Mouse (Mus musculus) midbrain, embryonic 14.5 days (tissue): ENCODE data around the gene Sfmbt2. TPM values are rescaled to one million over a fixed set of nuclear protein-coding genes. Genes with fewer than 3 reads are reported as not detected.

Source experiments
- ATAC-seq: fragments of 200-750 bp; cut with Nextera tagmentation; 2 replicates; pipeline ENCODE4 v1.8.0; 2017; ENCODE audit warnings: moderate number of reproducible peaks, moderate library complexity; ENCODE audit not compliant: low FRiP score, low TSS enrichment
- DNase-seq: peaks from one replicate; pipeline ENCODE4 v3.0.0-alpha.2; 2015
- H3K27ac ChIP-seq: fragments of 300-500 bp; sonication (generic); replicated peaks from 2 replicates; pipeline ENCODE4 v1.5.1; 2014; ENCODE audit warnings: mild to moderate bottlenecking, low read depth, low read length, moderate library complexity
- H3K27me3 ChIP-seq: fragments of 300-500 bp; sonication (generic); 2 replicates; pipeline ENCODE4 v1.6.1; 2014; ENCODE audit warnings: low read length, control low read depth, mixed read lengths; ENCODE audit not compliant: control insufficient read depth, insufficient read depth
- H3K36me3 ChIP-seq: fragments of 300-500 bp; sonication (generic); 2 replicates; pipeline ENCODE4 v1.6.1; 2014; ENCODE audit warnings: low read length, control low read depth; ENCODE audit not compliant: control insufficient read depth, insufficient read depth
- H3K4me1 ChIP-seq: fragments of 300-500 bp; sonication (generic); 2 replicates; pipeline ENCODE4 v1.6.1; 2014; ENCODE audit warnings: mild to moderate bottlenecking, antibody characterized with exemption, low read length, control low read depth; ENCODE audit not compliant: control insufficient read depth, insufficient read depth
- H3K4me2 ChIP-seq: fragments of 300-500 bp; sonication (generic); 2 replicates; pipeline ENCODE4 v1.6.1; 2014; ENCODE audit warnings: mild to moderate bottlenecking, low read length, moderate library complexity
- H3K4me3 ChIP-seq: fragments of 300-500 bp; sonication (generic); replicated peaks from 2 replicates; pipeline ENCODE4 v1.5.1; 2014; ENCODE audit warnings: low read depth, low read length
- H3K9ac ChIP-seq: fragments of 300-500 bp; sonication (generic); replicated peaks from 2 replicates; pipeline ENCODE4 v1.6.1; 2014; ENCODE audit warnings: mild to moderate bottlenecking, low read length, moderate library complexity
- H3K9me3 ChIP-seq: fragments of 300-500 bp; sonication (generic); 2 replicates; pipeline ENCODE4 v1.6.1; 2016; ENCODE audit warnings: low read length, control low read depth, mixed read lengths; ENCODE audit not compliant: control insufficient read depth
- WGBS: fragments of 180-500 bp; shearing (Covaris S2); extraction: QIAGEN DNeasy Blood & Tissue Kit; methylation state at CpG from one replicate; pipeline ENCODE4 v1.1.7; 2014; 5-methylcytosine and 5-hydroxymethylcytosine counted together
- polyA plus RNA-seq: library from polyadenylated mRNA; unstranded; fragments of >200 nt; fragmentation: Nextera tagmentation; extraction: Ambion mirVana; gene quantifications from 2 replicates; pipeline ENCODE4 v1.2.1, GENCODE M21; 2014

Gene Sfmbt2
- 4.2 TPM in 2 replicates for polyA plus RNA-seq

DNA sequence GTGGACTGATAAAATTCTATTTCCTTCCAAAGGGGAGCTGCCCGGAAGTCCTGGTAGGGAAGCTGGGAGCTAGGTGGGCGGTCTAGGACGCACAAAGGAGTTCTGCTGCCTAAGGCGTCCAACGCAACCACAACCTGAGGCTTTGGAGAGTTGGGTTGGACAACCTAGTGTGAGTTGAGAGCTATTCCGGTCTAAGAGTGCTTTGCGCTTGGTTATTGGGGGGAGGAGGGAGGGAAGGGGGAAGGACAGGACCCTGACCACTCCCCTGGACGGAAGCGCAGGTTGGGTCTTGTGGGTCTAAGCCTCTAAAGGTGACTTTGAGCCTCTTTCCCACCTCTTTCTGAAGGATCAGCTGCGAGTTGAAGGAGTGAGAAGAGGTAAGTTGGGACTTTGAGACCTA, at the start of gene Sfmbt2:
Gene Sfmbt2 (plus strand): TSS at position 335 of the 400 bp plus-strand sequence.
- Histone ChIP-seq H3K9me3 (no peaks in the 10 kb centered on the region), H3K36me3 (no peaks in the 10 kb centered on the region), H3K9ac (no peak within 1 kb of the TSS), H3K4me3 (no peak within 1 kb of the TSS), H3K4me1 (peaks cover 11% of the 10 kb centered on the region), H3K27ac (no peak within 1 kb of the TSS), H3K27me3 (peaks cover 59% of the 10 kb centered on the region), H3K4me2 (no peak within 1 kb of the TSS)
- ATAC-seq (no peak), DNase-seq (no peak)
- under 1% methylated on average over 10 of the region's 10 CpGs for WGBS

DNA sequence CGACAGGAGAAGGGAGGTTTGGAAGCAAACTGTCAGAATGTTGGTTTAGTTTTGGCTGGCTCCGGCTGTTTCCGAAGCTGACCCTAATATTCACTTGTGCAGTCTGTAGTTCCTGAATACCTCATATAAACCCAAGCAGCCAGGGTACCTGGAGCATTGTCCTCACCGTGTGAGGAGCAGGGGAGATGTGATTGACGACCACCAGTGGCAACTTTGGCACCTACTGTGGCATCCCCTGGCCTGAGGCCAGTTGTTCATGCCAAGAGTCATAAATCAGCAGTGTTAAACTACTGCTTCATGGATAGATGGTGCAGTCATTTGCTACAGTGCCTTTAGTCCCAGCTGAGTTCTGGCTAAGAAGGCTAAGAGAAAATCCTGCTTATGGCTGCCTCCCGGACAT, 49.2 kb upstream of the Sfmbt2 start:
- Histone ChIP-seq H3K9me3 (no peaks in the 10 kb centered on the region), H3K27me3 (no peaks in the 10 kb centered on the region), H3K27ac (no peak overlapping the region), H3K4me3 (no peak overlapping the region), H3K4me1 (no peaks in the 10 kb centered on the region), H3K4me2 (no peak overlapping the region), H3K36me3 (no peaks in the 10 kb centered on the region), H3K9ac (no peak overlapping the region)
- DNase-seq (no peak), ATAC-seq (no peak)
- WGBS: 85% methylated on average over 6 of the region's 6 CpGs

DNA sequence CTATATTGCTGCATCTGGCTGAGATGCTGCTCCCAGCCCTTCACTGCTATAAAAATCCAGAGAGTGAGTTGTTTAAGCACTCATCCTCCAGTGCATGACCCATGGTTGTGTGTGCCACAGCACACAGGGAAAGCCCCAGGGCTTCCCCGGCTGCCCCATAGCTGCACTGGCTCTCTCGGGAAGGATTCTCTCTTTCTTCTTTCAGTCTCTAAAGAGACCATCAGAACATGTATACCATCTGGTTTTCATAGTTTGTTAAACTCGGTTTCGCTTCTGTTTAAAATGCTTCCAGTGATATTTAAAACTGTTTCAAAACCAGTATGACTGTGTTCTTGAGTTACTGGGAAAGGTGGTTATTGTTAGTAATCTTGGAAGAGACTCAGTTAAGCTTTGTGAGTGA, 47.1 kb upstream of the Sfmbt2 start:
- Histone ChIP-seq H3K4me1 (no peaks in the 10 kb centered on the region), H3K9me3 (no peaks in the 10 kb centered on the region), H3K4me3 (no peak overlapping the region), H3K9ac (no peak overlapping the region), H3K36me3 (no peaks in the 10 kb centered on the region), H3K27ac (no peak overlapping the region), H3K4me2 (no peak overlapping the region), H3K27me3 (no peaks in the 10 kb centered on the region)
- ATAC-seq (no peak), DNase-seq (no peak)
- WGBS: 85% methylated on average over 4 of the region's 4 CpGs

DNA sequence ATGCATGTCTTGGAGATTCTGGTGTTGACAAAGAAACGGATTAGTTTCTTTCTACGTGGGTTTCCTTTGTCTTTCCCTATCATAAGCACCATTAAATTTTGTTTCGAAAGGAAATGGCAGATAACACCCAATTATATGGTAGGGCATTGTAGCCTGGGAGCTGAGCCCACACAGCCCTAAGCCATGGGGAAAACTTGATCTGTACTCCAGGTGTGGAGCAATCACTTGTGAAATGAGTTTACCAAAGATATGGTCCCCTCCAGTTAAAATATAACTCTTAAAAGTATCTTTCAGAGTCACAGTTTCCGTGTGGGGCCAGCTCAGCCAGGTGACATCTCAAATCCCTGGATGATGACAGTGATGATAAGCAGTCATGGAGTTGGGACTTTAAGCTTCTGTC, 45.3 kb upstream of the Sfmbt2 start:
- no peaks in the 10 kb centered on the region for H3K9me3 ChIP-seq
- H3K27me3 ChIP-seq: no peaks in the 10 kb centered on the region
- H3K36me3 ChIP-seq: no peaks in the 10 kb centered on the region
- no peak overlapping the region for H3K27ac ChIP-seq
- H3K4me3 ChIP-seq: no peak overlapping the region
- no peak for DNase-seq
- ATAC-seq: no peak
- no peak overlapping the region for H3K4me2 ChIP-seq
- H3K9ac ChIP-seq: no peak overlapping the region
- H3K4me1 ChIP-seq: no peaks in the 10 kb centered on the region
- 87% methylated on average over 4 of the region's 4 CpGs for WGBS

DNA sequence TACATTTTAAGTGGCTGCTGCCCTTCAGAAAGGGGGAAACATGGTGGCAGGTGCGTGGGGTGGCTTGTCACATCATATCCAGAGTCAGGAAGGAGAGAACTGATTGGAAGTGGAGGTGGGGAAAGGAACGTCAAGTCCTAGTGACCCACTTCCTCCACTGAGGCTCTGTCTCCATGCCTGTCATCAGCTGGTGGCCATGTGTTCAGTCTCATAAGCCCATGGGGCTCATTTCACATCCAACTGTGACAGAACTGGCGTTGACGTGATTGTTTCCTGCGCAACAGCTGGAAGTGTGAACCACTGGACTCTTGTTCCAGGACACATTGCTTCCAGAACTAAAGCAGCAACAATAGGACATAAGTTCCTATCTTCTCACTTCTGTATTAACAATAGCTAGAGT, 40.1 kb upstream of the Sfmbt2 start:
- no peaks in the 10 kb centered on the region for H3K9me3 ChIP-seq
- WGBS: 85% methylated on average over 5 of the region's 5 CpGs
- H3K36me3 ChIP-seq: no peaks in the 10 kb centered on the region
- no peak overlapping the region for H3K27ac ChIP-seq
- no peak overlapping the region for H3K4me3 ChIP-seq
- H3K27me3 ChIP-seq: no peaks in the 10 kb centered on the region
- no peaks in the 10 kb centered on the region for H3K4me1 ChIP-seq
- DNase-seq: no peak
- H3K4me2 ChIP-seq: no peak overlapping the region
- no peak overlapping the region for H3K9ac ChIP-seq
- no peak for ATAC-seq

DNA sequence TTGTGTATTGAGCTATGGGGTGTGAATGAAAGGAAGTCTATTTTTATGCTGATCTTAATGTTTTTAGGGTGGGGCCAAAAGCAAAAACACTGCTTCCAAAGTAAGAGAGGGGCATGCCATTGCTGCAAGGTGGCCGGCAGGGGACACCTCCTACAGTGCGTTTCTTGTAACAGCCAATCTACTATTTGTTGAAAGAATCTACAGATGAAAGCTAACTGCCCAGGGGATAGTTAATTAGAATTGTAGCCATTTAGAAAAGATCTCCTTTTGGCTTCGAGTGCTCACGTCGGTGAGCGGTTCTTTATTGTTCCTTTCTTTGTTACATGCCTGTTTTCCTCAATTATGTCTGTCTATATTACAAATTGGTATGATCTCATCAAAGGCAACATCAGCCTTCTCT, 36.0 kb upstream of the Sfmbt2 start:
- DNase-seq (no peak), ATAC-seq (no peak)
- Histone ChIP-seq H3K27ac (no peak overlapping the region), H3K9me3 (no peaks in the 10 kb centered on the region), H3K9ac (no peak overlapping the region), H3K36me3 (no peaks in the 10 kb centered on the region), H3K27me3 (no peaks in the 10 kb centered on the region), H3K4me2 (no peak overlapping the region), H3K4me3 (no peak overlapping the region), H3K4me1 (no peaks in the 10 kb centered on the region)
- WGBS: 11% methylated on average over 6 of the region's 6 CpGs

DNA sequence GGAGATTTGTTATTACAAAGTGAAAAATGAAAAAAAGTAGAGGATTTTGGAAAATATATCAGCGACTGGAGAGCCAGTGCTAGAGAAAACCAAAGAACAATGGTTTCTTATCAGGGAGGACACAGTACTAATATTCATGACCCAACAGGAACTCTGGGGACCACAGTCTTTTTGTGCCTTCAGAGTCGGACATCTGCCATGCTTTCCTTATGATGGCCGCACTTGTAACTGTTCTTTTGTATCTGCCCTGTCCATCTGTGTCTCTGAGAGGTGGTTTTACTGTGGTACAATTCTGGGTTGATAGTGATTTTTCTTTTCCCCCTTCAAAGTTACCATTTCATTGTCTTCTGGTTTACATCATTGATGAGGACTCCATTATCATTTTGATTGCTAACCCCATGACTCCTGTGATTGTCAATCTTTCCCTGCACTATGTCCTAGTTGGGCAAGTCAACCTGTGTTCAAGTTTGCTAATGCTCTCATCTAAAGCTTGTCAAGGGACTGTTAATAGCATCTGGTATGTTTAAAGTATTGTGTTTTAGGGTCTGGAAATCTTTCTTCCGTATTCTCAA, 35.2 kb upstream of the Sfmbt2 start:
- no peaks in the 10 kb centered on the region for H3K4me1 ChIP-seq
- H3K9me3 ChIP-seq: no peaks in the 10 kb centered on the region
- no peaks in the 10 kb centered on the region for H3K36me3 ChIP-seq
- no peak overlapping the region for H3K4me2 ChIP-seq
- 49% methylated on average over 4 of the region's 4 CpGs for WGBS
- DNase-seq (no peak), ATAC-seq (no peak)
- H3K9ac ChIP-seq: no peak overlapping the region
- H3K27me3 ChIP-seq: no peaks in the 10 kb centered on the region
- H3K27ac ChIP-seq: no peak overlapping the region
- H3K4me3 ChIP-seq: no peak overlapping the region

DNA sequence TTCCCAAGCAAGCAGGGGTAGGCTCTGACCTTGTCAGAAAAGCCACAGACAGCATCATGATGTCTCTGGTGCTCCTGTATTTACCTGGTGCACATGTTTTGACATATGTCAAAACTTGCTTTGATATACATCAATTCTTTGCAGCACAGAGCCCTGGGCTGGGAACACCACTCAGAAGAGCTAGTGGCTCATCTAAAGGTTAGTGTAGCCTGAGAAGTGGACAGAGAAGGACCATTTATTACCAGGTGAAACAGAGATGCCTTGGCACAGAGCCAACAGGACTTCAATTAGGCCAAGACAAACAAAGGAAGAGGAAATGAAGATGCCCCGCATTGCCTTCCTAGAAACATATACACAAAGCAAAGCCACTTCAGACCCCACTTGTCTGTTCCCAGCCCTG, 30.3 kb upstream of the Sfmbt2 start:
- Histone ChIP-seq H3K4me3 (no peak overlapping the region), H3K9ac (no peak overlapping the region), H3K4me1 (no peaks in the 10 kb centered on the region), H3K9me3 (no peaks in the 10 kb centered on the region), H3K27ac (no peak overlapping the region), H3K27me3 (no peaks in the 10 kb centered on the region), H3K4me2 (no peak overlapping the region), H3K36me3 (no peaks in the 10 kb centered on the region)
- WGBS: 74% methylated on average over 1 of the region's 1 CpGs
- DNase-seq (no peak), ATAC-seq (no peak)

DNA sequence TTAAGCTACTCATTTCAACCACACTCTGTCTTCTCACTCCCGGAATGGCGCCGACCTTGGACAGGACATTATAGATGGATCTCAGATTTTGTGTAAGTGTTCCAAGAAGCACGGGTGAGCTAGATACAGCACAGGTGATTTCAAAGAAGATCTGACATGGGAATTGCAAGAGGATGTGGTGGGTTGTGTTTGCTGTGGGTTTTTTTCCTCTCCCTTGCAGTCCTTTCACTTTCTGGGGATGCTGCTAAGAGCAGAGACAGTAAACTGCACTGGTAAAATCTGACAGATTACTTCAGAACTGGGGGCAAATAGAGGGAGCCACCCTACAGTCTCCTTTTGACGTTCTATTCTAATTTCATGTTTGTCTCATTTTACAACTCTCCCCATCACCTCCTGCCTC, 26.8 kb upstream of the Sfmbt2 start:
- 85% methylated on average over 5 of the region's 5 CpGs for WGBS
- no peaks in the 10 kb centered on the region for H3K27me3 ChIP-seq
- H3K4me2 ChIP-seq: no peak overlapping the region
- no peaks in the 10 kb centered on the region for H3K36me3 ChIP-seq
- H3K27ac ChIP-seq: no peak overlapping the region
- DNase-seq (no peak), ATAC-seq (no peak)
- H3K4me1 ChIP-seq: no peaks in the 10 kb centered on the region
- no peaks in the 10 kb centered on the region for H3K9me3 ChIP-seq
- H3K4me3 ChIP-seq: no peak overlapping the region
- no peak overlapping the region for H3K9ac ChIP-seq
